8 mouse cellular contexts compared by ENCODE assay signal in the genomic region with DNA sequence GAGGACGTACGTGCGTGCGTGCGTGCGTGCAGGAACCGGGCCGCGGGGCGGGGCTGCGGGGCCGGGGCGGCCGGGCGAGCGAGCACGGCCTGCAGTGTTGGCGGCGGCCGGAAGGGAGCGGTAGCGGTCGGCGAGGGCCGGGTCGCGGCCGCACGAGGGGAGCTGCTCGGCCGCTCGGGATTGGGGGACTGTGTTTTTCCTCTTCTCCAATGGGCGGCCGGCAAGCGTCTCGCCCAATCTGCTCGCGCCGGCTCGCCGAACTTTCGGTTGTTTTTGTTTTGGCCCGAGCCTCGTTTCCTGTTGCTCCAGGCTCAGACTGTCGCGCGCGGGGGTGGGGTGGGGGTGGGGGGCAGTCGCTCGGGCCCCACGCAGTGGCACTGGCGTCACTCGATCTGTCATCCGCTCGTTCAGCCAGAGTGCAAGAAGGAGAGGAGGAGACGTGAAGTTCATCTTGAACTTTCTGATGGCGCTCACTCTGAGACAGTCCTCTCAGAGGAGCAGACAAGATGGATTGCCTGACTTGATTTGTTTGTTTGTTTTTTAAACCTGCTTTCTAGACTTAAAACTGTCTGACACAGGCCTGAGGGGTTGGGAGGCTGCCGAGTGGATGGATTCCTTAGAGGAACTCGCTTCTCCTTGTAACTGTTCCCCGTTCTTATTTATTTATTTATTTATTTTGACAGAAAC. TPM values are rescaled to one million over a fixed set of nuclear protein-coding genes. Genes with fewer than 3 reads are reported as not detected.
DNase-seq lines count a peak whose midpoint lies in the region; ATAC-seq lines count a peak whose summit lies in the region.

No protein-coding gene starts in this region.

- H3K4me3 ChIP-seq in hindbrain, embryonic 15.5 days: peak overlapping the region; percentile 78

- H3K27ac ChIP-seq in hindbrain, embryonic 15.5 days (replicated peaks): peak overlapping the region; percentile 100

- H3K4me2 ChIP-seq in hindbrain, embryonic 15.5 days: peak overlapping the region; percentile 70

- peaks cover 34% of the 10 kb centered on the region for H3K4me1 ChIP-seq in hindbrain, embryonic 15.5 days (replicated peaks)

- intact Hi-C loops in left cerebral cortex, postnatal 14 days (cut with DNase I): loop anchor here (5.0 kb wide), 1 partner anchor 47 kb away; no protein-coding TSS in a partner anchor

- H3K27me3 ChIP-seq in hindbrain, embryonic 15.5 days: no peaks in the 10 kb centered on the region

- peak; percentile 85 for ATAC-seq in hindbrain, embryonic 15.5 days (ENCODE audit: low FRiP score, low read depth)
- ATAC-seq in megakaryocyte progenitor cell, adult 5-6 weeks (replicated peaks; ENCODE audit: poor library complexity): peak; percentile 94

- no peaks in the 10 kb centered on the region for H3K9me3 ChIP-seq in hindbrain, embryonic 15.5 days

- WGBS in hindbrain, embryonic 15.5 days: 2% methylated on average over 57 of the region's 60 CpGs

- H3K36me3 ChIP-seq in hindbrain, embryonic 15.5 days: no peaks in the 10 kb centered on the region

- H3K9ac ChIP-seq in hindbrain, embryonic 15.5 days: peak overlapping the region; percentile 100

- DNase-seq in WW6 (ENCODE audit: low read depth, low spot score): peak; percentile 74
- peak; percentile 97 to 98 for DNase-seq in cerebellum, postnatal 14 days
- peak; percentile 81 to 90 for DNase-seq in frontal cortex, postnatal 10 days (ENCODE audit: low spot score in 2 of 2)
- DNase-seq in left cerebral cortex, postnatal 14 days (ENCODE audit: low spot score in 2 of 2): peak; percentile 87 to 92
- peak; percentile 90 for DNase-seq in right cerebral cortex, postnatal 14 days
- DNase-seq in urinary bladder, postnatal 36 days (ENCODE audit: low spot score in 2 of 2): peak; percentile 89 to 92

RNA-seq across cellular contexts. Expression of a gene that starts 1.6 kb away (rescaled TPM):
- polyA plus RNA-seq in hindbrain, embryonic 15.5 days (2015; fragmentation: Nextera tagmentation; extraction: Ambion mirVana): 44.9 and 49.3 TPM in 2 replicates
- total RNA-seq in left cerebral cortex, postnatal 14 days (2021): 10 to 100 TPM; 54.5 to 54.7 TPM
- total RNA-seq in megakaryocyte progenitor cell, adult 5-6 weeks (2015): 20.1 and 21.9 TPM in 2 replicates
- total RNA-seq in megakaryocyte progenitor cell, adult 5-6 weeks (2017): 29.5 and 42.7 TPM in 2 replicates

Comparison
In these comparisons a context has a peak if more than half of its experiments do, and no peak if none do; other contexts are left out.
1. Peak in every context shown above with its lines: DNase-seq, ATAC-seq, H3K4me3 ChIP-seq and H3K27ac ChIP-seq.